Mouse (Mus musculus) embryonic fibroblast, embryonic 13.5 days (primary cell): ENCODE measurements around the gene Tcea2. TPM values are rescaled to one million over a fixed set of nuclear protein-coding genes. Genes with fewer than 3 reads are reported as not detected.

Experiments
- H3K27ac ChIP-seq: 2 replicates; pipeline ENCODE4 v1.5.1; 2012; ENCODE audit warnings: low read length, control low read depth, inconsistent platforms; ENCODE audit not compliant: insufficient read depth
- H3K4me1 ChIP-seq: 2 replicates; pipeline ENCODE4 v1.6.1; 2011; ENCODE audit warnings: low read length; ENCODE audit not compliant: control insufficient read depth, insufficient read depth
- H3K4me3 ChIP-seq: 2 replicates; pipeline ENCODE4 v1.5.1; 2011; ENCODE audit warnings: mild to moderate bottlenecking, control low read depth, low read length; ENCODE audit not compliant: insufficient read depth
- CTCF ChIP-seq: IDR thresholded peaks from 2 replicates; pipeline ENCODE4 v1.5.1; 2011; ENCODE audit warnings: mild to moderate bottlenecking, control low read depth, low read length, moderate library complexity, borderline replicate concordance; ENCODE audit not compliant: insufficient read depth
- POLR2A ChIP-seq: IDR thresholded peaks from 2 replicates; pipeline ENCODE4 v1.6.1; 2011; ENCODE audit warnings: low read depth, mild to moderate bottlenecking, control low read depth, low read length, moderate library complexity
- polyA plus RNA-seq: library from polyadenylated mRNA; stranded (reverse); fragments of >200 nt; gene quantifications from 2 replicates; pipeline ENCODE4 v1.2.4, GENCODE M21; 2011; ENCODE audit warnings: low read depth; ENCODE audit not compliant: missing spikeins, insufficient read length

Tcea2 gene
- polyA plus RNA-seq, 1 experiment: 13.4 TPM

GRCm38 (mm10) chr2:181671984-181672383, 8.1 kb upstream of the Tcea2 start:
- Histone ChIP-seq H3K4me3 (no peak overlapping the region), H3K27ac (no peak overlapping the region), H3K4me1 (no peaks in the 10 kb centered on the region)
- no peak for TF ChIP-seq POLR2A
- no peak for TF ChIP-seq CTCF

GRCm38 (mm10) chr2:181673501-181673900, 6.6 kb upstream of the Tcea2 start:
- Histone ChIP-seq H3K4me1 (no peaks in the 10 kb centered on the region), H3K4me3 (no peak overlapping the region), H3K27ac (no peak overlapping the region)
- no peak for TF ChIP-seq POLR2A
- no peak for TF ChIP-seq CTCF

GRCm38 (mm10) chr2:181674934-181675333, 5.2 kb upstream of the Tcea2 start:
- Histone ChIP-seq H3K4me1 (no peaks in the 10 kb centered on the region), H3K27ac (no peak overlapping the region), H3K4me3 (no peak overlapping the region)
- TF ChIP-seq POLR2A: no peak
- no peak for TF ChIP-seq CTCF

- Histone ChIP-seq H3K4me3 (no peak overlapping the region), H3K27ac (no peak overlapping the region), H3K4me1 (no peaks in the 10 kb centered on the region)
- TF ChIP-seq POLR2A: no peak
Observed at GRCm38 (mm10) chr2:181675454-181675853, 4.7 kb upstream of the Tcea2 start.

- no peak for TF ChIP-seq POLR2A
- TF ChIP-seq CTCF: no peak
- Histone ChIP-seq H3K4me3 (no peak overlapping the region), H3K4me1 (no peaks in the 10 kb centered on the region), H3K27ac (no peak overlapping the region)
Observed at GRCm38 (mm10) chr2:181676424-181676823, 3.7 kb upstream of the Tcea2 start.

GRCm38 (mm10) chr2:181677096-181677754, 2.9 kb upstream of the Tcea2 start:
- Histone ChIP-seq H3K4me1 (no peaks in the 10 kb centered on the region), H3K27ac (no peak overlapping the region), H3K4me3 (no peak overlapping the region)
- TF ChIP-seq POLR2A: no peak
- TF ChIP-seq CTCF: no peak

- Histone ChIP-seq H3K4me1 (no peaks in the 10 kb centered on the region), H3K4me3 (no peak overlapping the region), H3K27ac (no peak overlapping the region)
- no peak for TF ChIP-seq CTCF
- TF ChIP-seq POLR2A: no peak
Observed at GRCm38 (mm10) chr2:181677755-181678098, 2.4 kb upstream of the Tcea2 start.

GRCm38 (mm10) chr2:181678780-181679179, 1.3 kb upstream of the Tcea2 start:
- peak; percentile 74 for TF ChIP-seq CTCF
- no peak for TF ChIP-seq POLR2A
- no peak overlapping the region for H3K27ac ChIP-seq
- H3K4me1 ChIP-seq: no peaks in the 10 kb centered on the region
- no peak overlapping the region for H3K4me3 ChIP-seq

GRCm38 (mm10) chr2:181680716-181681117, 607 bp downstream of the Tcea2 start:
- no peak overlapping the region for H3K27ac ChIP-seq

GRCm38 (mm10) chr2:181681978-181682377, 1.9 kb downstream of the Tcea2 start:
- Histone ChIP-seq H3K4me1 (no peaks in the 10 kb centered on the region), H3K4me3 (no peak overlapping the region), H3K27ac (no peak overlapping the region)
- TF ChIP-seq CTCF (no peak), POLR2A (no peak)

More at GRCm38 (mm10) chr2:181680716-181681117, 607 bp downstream of the Tcea2 start:
- no peak for TF ChIP-seq CTCF
- peak; percentile 46; the same call in 1 of the 2 replicates for TF ChIP-seq POLR2A
- H3K4me1 ChIP-seq: no peaks in the 10 kb centered on the region
- H3K4me3 ChIP-seq: peak overlapping the region; percentile 54
